Mouse (Mus musculus): ENCODE data around the gene Tmem95.

- no peak for TF ChIP-seq CTCF (IDR thresholded peaks at IDR 0.05; ENCODE audit: low read depth)
- no peak for TF ChIP-seq EP300 (IDR thresholded peaks at IDR 0.05; ENCODE audit: low read depth)
These were observed 45.0 kb upstream of the Tmem95 start for GRCm38 (mm10) chr11:69922796-69923195.

All from liver, embryonic 14.5 days (tissue).